Mouse (Mus musculus) erythroblast, embryonic 14.5 days (primary cell): ENCODE results near the gene Efnb2. TPM values are rescaled to one million over a fixed set of nuclear protein-coding genes. Genes with fewer than 3 reads are reported as not detected.

Source experiments
- H3K27me3 ChIP-seq: 2 replicates; pipeline ENCODE4 v1.6.1; 2012; ENCODE audit warnings: inconsistent platforms; ENCODE audit not compliant: control insufficient read depth
- H3K36me3 ChIP-seq: 2 replicates; pipeline ENCODE4 v1.6.1; 2012; ENCODE audit warnings: mild to moderate bottlenecking, inconsistent platforms; ENCODE audit not compliant: control insufficient read depth
- H3K4me1 ChIP-seq: 2 replicates; pipeline ENCODE4 v1.6.1; 2012; ENCODE audit warnings: inconsistent platforms; ENCODE audit not compliant: control insufficient read depth
- H3K4me3 ChIP-seq: replicated peaks from 2 replicates; pipeline ENCODE3; 2012; ENCODE audit warnings: moderate library complexity, mild to moderate bottlenecking, inconsistent platforms
- H3K9me3 ChIP-seq: 2 replicates; pipeline ENCODE4 v1.6.1; 2012; ENCODE audit warnings: low read length, inconsistent platforms, mixed read lengths; ENCODE audit not compliant: control insufficient read depth
- GATA1 ChIP-seq: IDR thresholded peaks from 2 replicates; pipeline ENCODE4 v1.6.1; 2012; ENCODE audit warnings: low read length, inconsistent platforms, mixed read lengths
- TAL1 ChIP-seq: IDR thresholded peaks from 3 replicates; pipeline ENCODE4 v1.6.1; 2012; ENCODE audit warnings: low read length, inconsistent platforms, mixed read lengths
- polyA plus RNA-seq: library from polyadenylated mRNA; stranded (reverse); fragments of >175 nt; gene quantifications from 2 replicates; pipeline ENCODE4 v1.2.3, GENCODE M21; 2012

The Efnb2 gene
- polyA plus RNA-seq, 1 experiment = 0.01 TPM

GRCm38 (mm10) chr8:8568215-8568773, 92.7 kb downstream of the Efnb2 start:
- Histone ChIP-seq H3K4me1 (no peaks in the 10 kb centered on the region), H3K4me3 (no peak overlapping the region), H3K9me3 (no peaks in the 10 kb centered on the region; the same call in 1 of the 2 replicates), H3K27me3 (no peaks in the 10 kb centered on the region), H3K36me3 (no peaks in the 10 kb centered on the region)
- TF ChIP-seq TAL1 (no peak), GATA1 (no peak)

Other genes starting within 250 kb of the Efnb2 start
- gene Arglu1, start 29.3 kb upstream of the Efnb2 start, polyA plus RNA-seq = 7.5 and 10.5 TPM in 2 replicates